Mouse (Mus musculus): ENCODE data around the gene Podnl1. TPM values are rescaled to one million over a fixed set of nuclear protein-coding genes. Genes with fewer than 3 reads are reported as not detected.

The Podnl1 gene
- polyA plus RNA-seq, 1 experiment from 2014 or later, result 0.21 TPM

DNA sequence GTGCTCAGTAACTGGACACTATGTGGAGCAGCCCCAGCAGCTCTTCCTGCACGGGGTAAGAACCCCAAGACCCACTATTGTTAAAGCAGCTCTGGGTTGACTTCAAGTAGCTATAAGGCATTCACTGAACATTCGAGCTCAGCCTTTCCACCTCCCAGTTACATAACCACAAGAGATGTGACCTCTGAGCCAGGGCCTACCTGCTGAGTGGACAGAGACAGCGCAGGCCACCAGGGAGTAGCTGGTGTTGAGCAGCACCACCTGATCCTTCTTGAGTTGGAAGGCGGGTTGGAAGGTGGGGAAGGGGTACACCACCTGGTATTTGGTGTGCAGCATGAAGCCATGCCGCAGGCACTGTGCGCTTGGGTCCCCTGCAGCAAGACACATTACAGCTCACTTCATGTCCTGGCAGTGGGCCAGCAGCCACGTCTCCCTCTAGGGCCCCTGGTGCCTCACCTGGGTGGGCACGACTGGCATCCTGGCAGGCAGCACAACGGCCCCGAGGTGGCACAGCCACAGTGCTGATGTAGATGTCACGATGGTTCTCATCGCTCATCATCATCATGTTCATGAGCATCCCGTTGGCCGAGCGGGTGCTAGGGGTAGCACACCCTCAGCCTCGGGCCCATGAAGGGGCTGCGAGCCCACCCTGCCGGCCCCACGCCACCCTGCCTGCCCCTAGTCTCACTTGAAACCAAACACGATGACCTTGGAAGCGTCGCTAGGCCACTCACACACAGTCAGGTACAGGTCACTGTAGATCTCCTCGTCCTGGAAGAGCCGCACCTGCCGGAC is 24.1 kb upstream of the Podnl1 start:
- H3K27ac ChIP-seq, result no peak overlapping the region
- ATAC-seq (replicated peaks; ENCODE audit: low FRiP score), result no peak
- no peaks in the 10 kb centered on the region for H3K9me3 ChIP-seq (replicated peaks)
- 92% methylated on average over 25 of the region's 25 CpGs for WGBS
- H3K4me1 ChIP-seq, result peaks cover 32% of the 10 kb centered on the region
- peaks cover 60% of the 10 kb centered on the region for H3K36me3 ChIP-seq
- no peak overlapping the region for H3K4me3 ChIP-seq (replicated peaks)
- no peak overlapping the region for H3K4me2 ChIP-seq
- H3K27me3 ChIP-seq, result no peaks in the 10 kb centered on the region
- H3K9ac ChIP-seq, result no peak overlapping the region

- Histone ChIP-seq H3K4me1 (peaks cover 32% of the 10 kb centered on the region), H3K27ac (peak overlapping the region; percentile 87), H3K9ac (peak overlapping the region; percentile 71), H3K4me2 (peak overlapping the region; percentile 71), H3K9me3 (replicated peaks) (no peaks in the 10 kb centered on the region), H3K27me3 (no peaks in the 10 kb centered on the region), H3K4me3 (replicated peaks) (peak overlapping the region; percentile 65), H3K36me3 (peaks cover 40% of the 10 kb centered on the region)
- ATAC-seq (replicated peaks; ENCODE audit: low FRiP score), result no peak; the same call in 1 of the 2 replicates
- 40% methylated on average over 3 of the region's 3 CpGs for WGBS
Measured at GRCm38 (mm10) chr8:84103601-84104000, 22.2 kb upstream of the Podnl1 start.

DNA sequence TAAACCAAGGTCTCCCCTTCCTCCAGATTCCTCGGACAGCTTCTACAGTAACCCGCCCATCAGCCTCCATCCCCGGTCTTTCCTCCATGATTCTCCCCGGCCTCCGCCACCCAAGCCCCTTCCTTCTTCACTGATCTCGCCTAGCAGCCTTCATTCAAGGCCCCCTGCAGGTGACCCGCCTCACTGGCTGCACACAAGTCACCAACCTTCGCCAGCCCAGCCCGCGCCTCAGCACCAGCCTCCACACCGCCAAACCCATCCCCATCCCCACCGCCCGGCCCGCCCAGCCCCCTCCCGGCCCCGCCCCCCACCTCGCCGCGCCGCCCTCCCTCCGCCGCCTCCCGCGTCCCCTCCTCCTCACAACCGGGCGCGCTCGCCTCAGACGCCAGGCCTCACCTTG is 21.6 kb upstream of the Podnl1 start:
- Histone ChIP-seq H3K4me3 (replicated peaks) (peak overlapping the region; percentile 65), H3K27me3 (no peaks in the 10 kb centered on the region), H3K27ac (peak overlapping the region; percentile 87), H3K36me3 (peaks cover 34% of the 10 kb centered on the region), H3K9me3 (replicated peaks) (no peaks in the 10 kb centered on the region), H3K4me1 (peaks cover 32% of the 10 kb centered on the region), H3K4me2 (peak overlapping the region; percentile 71), H3K9ac (peak overlapping the region; percentile 71)
- ATAC-seq (replicated peaks; ENCODE audit: low FRiP score), result peak; percentile 78
- WGBS, result 1% methylated on average over 28 of the region's 29 CpGs

DNA sequence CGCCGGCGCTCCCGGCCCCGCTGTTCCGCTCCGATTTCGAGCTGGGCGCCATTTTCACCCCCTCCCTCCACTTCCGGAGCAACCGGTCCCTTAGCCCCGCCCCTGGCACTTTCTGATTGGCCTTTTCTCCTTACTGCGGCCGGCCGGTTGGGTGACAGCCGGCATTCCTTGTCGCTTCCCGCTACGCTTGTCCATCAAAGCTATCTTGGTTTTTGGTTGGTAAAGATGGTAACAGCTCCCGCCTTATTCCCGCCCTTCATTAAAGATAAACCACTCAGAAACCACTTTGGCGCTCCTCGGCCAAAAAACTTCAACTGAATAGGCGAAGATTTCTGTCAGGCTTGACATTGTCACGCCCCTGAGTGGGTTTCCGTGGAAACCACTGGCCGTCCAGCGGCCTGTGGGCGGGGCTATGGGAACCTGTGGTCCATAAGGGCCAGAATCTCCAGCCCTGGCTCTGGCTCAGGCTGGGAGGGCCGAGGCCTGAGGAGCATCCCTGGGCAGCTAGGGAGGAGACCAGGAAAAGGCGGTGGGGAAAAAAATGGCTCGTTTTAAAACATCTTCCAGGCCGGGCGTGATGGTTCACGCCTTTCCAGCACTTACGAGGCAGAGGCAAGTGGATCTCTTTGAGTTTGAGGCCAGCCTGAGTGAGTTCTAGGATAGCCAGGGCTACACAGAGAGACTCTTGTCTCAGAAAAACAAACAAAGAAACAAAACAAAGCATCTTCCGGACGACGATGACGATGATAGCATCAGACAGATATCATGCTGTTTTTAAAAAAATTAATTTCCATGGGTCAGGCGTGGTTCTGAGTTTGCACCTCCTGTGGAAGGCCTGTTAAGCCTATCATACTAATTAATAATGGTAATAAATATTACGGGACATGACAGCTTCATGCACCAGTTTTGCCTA is 20.8 kb upstream of the Podnl1 start, which contains the start of gene Dcaf15:
Gene Dcaf15, minus strand, starts transcription at position 72 of the 913 bp plus-strand sequence.
- no peaks in the 10 kb centered on the region for H3K9me3 ChIP-seq (replicated peaks)
- peak within 1 kb of the TSS; percentile 71 for H3K9ac ChIP-seq
- WGBS, result 8% methylated on average over 42 of the region's 42 CpGs
- peak within 1 kb of the TSS; percentile 65 for H3K4me3 ChIP-seq (replicated peaks)
- H3K36me3 ChIP-seq, result peaks cover 28% of the 10 kb centered on the region
- peak within 1 kb of the TSS; percentile 71 for H3K4me2 ChIP-seq
- no peaks in the 10 kb centered on the region for H3K27me3 ChIP-seq
- H3K27ac ChIP-seq, result peak within 1 kb of the TSS; percentile 87
- peaks cover 32% of the 10 kb centered on the region for H3K4me1 ChIP-seq
- ATAC-seq (replicated peaks; ENCODE audit: low FRiP score), result peak; percentile 96

GRCm38 (mm10) chr8:84105676-84106075 is 20.1 kb upstream of the Podnl1 start:
- peaks cover 21% of the 10 kb centered on the region for H3K36me3 ChIP-seq
- no peak overlapping the region for H3K4me2 ChIP-seq
- H3K27me3 ChIP-seq, result no peaks in the 10 kb centered on the region
- peaks cover 32% of the 10 kb centered on the region for H3K4me1 ChIP-seq
- ATAC-seq (replicated peaks; ENCODE audit: low FRiP score), result no peak
- WGBS, result 73% methylated on average over 2 of the region's 2 CpGs
- no peak overlapping the region for H3K9ac ChIP-seq
- no peak overlapping the region for H3K4me3 ChIP-seq (replicated peaks)
- H3K27ac ChIP-seq, result 0 out of 2 replicates have a peak overlapping the region, but pooled peaks have one; percentile 72
- H3K9me3 ChIP-seq (replicated peaks), result no peaks in the 10 kb centered on the region

DNA sequence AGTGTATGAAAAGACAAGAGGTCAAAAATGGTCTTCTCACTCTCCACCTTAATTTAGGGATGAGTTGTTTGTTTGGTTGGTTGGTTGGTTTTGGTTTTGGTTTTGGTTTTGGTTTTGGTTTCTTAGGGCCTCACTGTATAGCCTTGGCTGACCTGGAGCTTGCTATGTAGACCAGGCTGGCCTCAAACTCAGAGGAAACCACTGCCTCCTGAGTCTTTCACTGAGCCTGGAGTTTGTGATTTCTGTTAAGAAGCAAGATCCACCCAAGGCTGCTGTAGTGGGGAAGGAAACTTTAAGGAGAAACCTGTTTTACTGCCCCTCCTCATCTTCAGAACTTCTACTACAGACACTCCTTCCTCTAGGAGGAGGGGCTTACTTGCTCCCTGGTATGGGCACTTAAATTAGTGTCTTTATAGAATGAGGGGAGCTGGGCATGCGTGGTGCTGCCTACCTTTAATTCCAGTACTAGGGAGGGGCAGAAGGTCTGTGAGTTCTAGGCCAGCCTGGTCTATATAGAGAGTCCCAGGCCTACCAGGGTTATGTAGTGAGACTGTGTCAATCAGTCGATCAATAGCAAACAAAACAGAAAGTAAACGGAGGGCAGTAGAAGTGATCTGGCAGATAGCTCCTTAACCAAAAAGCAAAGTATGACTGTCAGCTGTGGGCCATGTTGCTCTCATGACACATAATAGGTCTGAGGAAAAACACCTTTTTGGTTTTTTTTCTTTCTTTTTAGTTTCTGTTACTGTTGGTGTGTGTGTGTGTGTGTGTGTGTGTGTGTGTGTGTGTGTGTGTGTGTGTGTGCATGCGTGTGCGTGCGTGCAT is 19.4 kb upstream of the Podnl1 start:
- Histone ChIP-seq H3K27me3 (no peaks in the 10 kb centered on the region), H3K27ac (no peak overlapping the region), H3K4me1 (peaks cover 32% of the 10 kb centered on the region), H3K4me3 (replicated peaks) (no peak overlapping the region), H3K9me3 (replicated peaks) (no peaks in the 10 kb centered on the region), H3K9ac (no peak overlapping the region), H3K4me2 (no peak overlapping the region), H3K36me3 (peaks cover 14% of the 10 kb centered on the region)
- ATAC-seq (replicated peaks; ENCODE audit: low FRiP score), result no peak
- 94% methylated on average over 6 of the region's 6 CpGs for WGBS

- no peak for ATAC-seq (replicated peaks; ENCODE audit: low FRiP score)
- Histone ChIP-seq H3K27ac (no peak overlapping the region), H3K27me3 (no peaks in the 10 kb centered on the region), H3K9me3 (replicated peaks) (no peaks in the 10 kb centered on the region), H3K4me1 (no peaks in the 10 kb centered on the region), H3K4me3 (replicated peaks) (no peak overlapping the region), H3K9ac (no peak overlapping the region), H3K36me3 (no peaks in the 10 kb centered on the region), H3K4me2 (no peak overlapping the region)
- WGBS, result 84% methylated on average over 6 of the region's 6 CpGs
Measured at GRCm38 (mm10) chr8:84115646-84116045, 10.1 kb upstream of the Podnl1 start.

DNA sequence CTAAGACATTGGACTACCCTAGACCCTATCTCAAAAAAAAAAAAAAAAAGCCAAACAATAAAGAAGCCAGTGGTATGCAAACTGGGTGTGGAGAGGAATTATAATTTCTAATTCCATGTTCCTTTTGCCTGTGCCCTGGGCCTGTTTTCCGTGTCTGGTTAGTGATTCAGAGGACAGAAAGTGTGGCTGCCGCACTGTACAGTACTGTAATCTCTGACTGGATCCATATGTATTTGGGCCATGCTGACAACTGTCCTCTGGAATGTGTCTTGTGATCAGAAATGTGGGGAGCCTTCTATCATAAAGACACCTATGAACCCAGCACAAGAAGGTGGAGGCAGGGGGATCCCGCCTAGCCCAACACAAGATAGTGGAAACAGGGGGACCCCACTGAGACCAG is 3.6 kb upstream of the Podnl1 start:
- Histone ChIP-seq H3K4me2 (no peak overlapping the region), H3K27me3 (no peaks in the 10 kb centered on the region), H3K4me3 (replicated peaks) (no peak overlapping the region), H3K9me3 (replicated peaks) (no peaks in the 10 kb centered on the region), H3K27ac (no peak overlapping the region), H3K36me3 (no peaks in the 10 kb centered on the region), H3K9ac (no peak overlapping the region), H3K4me1 (peaks cover 12% of the 10 kb centered on the region; the same call in 1 of the 2 replicates)
- ATAC-seq (replicated peaks; ENCODE audit: low FRiP score), result no peak
- WGBS, result 85% methylated on average over 3 of the region's 3 CpGs

GRCm38 (mm10) chr8:84126742-84127141 is 953 bp downstream of the Podnl1 start:
- no peak for ATAC-seq (replicated peaks; ENCODE audit: low FRiP score)

DNA sequence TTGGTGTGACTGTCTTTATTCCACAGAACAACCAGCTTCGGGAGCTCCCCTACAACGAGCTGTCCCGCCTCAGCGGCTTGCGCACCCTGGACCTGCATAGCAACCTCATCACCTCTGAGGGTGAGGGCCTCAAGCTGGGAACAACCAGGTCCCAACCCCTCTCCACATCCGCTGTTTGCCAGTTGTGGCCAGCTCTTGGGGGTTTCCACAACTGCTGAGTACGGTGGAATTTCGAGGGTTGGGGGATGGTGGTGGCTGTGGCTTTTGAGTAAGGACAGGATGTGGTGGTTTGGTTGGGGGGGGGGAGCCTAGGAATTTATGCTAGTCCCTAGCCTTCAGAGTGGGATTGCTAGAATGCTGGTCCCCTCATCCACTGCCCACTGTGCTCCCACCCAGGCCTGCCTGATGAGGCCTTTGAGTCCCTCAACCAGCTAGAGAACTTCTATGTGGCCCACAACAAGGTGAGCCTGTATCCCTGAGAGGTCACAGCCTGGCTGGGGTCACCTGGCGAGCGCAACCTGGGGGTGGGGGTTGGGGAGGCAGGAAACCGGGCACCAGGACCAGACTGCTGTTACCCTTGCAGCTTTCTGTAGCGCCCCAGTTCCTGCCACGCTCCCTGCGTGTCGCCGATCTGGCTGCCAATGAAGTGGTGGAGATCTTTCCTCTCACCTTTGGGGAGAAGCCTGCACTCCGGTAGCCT is 1.6 kb downstream of the Podnl1 start:
- Histone ChIP-seq H3K27ac (no peak overlapping the region), H3K9ac (no peak overlapping the region), H3K9me3 (replicated peaks) (no peaks in the 10 kb centered on the region), H3K4me2 (no peak overlapping the region), H3K4me3 (replicated peaks) (no peak overlapping the region), H3K36me3 (peaks cover 7% of the 10 kb centered on the region), H3K27me3 (no peaks in the 10 kb centered on the region), H3K4me1 (peaks cover 24% of the 10 kb centered on the region)
- 0 out of 2 replicates have a peak, but pooled peaks have one; percentile 44 for ATAC-seq (replicated peaks; ENCODE audit: low FRiP score)
- 64% methylated on average over 17 of the region's 17 CpGs for WGBS

More at GRCm38 (mm10) chr8:84126742-84127141, 953 bp downstream of the Podnl1 start:
- no peaks in the 10 kb centered on the region for H3K27me3 ChIP-seq
- H3K27ac ChIP-seq, result no peak overlapping the region
- H3K4me2 ChIP-seq, result no peak overlapping the region
- peaks cover under 1% of the 10 kb centered on the region; the same call in 1 of the 2 replicates for H3K36me3 ChIP-seq
- no peak overlapping the region for H3K9ac ChIP-seq
- WGBS, result 74% methylated on average over 2 of the region's 2 CpGs
- no peaks in the 10 kb centered on the region for H3K9me3 ChIP-seq (replicated peaks)
- H3K4me1 ChIP-seq, result peaks cover 24% of the 10 kb centered on the region
- no peak overlapping the region for H3K4me3 ChIP-seq (replicated peaks)

DNA sequence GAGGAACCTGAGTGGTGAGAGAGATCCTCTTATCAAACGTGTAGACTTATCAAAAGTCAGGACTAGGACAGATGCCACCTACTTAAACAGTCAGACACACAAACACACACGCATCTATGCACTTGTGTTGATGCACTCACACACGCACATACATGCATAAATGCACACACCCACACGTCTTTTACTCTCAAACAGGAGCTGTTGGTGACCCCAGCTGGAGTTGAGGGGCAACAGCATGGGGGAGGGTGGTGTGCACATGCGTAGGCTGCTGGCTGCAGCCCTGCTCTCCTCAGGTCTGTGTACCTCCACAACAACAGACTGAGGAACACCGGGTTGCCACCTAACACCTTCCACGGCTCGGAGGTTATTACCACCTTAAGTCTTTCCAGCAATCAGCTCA is 2.5 kb downstream of the Podnl1 start:
- H3K4me1 ChIP-seq, result peaks cover 24% of the 10 kb centered on the region
- no peak overlapping the region for H3K9ac ChIP-seq
- no peak overlapping the region for H3K4me3 ChIP-seq (replicated peaks)
- no peaks in the 10 kb centered on the region for H3K27me3 ChIP-seq
- no peak overlapping the region for H3K4me2 ChIP-seq
- H3K27ac ChIP-seq, result no peak overlapping the region
- H3K9me3 ChIP-seq (replicated peaks), result no peaks in the 10 kb centered on the region
- ATAC-seq (replicated peaks; ENCODE audit: low FRiP score), result no peak
- H3K36me3 ChIP-seq, result peaks cover 16% of the 10 kb centered on the region
- WGBS, result 46% methylated on average over 8 of the region's 8 CpGs
